Mouse (Mus musculus) brain, embryonic 14.5 days (tissue): ENCODE measurements at regions not wholly inside any gene's neighbourhood (a gene's known extent, or its start where the extent isn't known, plus 50 kb on each side); places are given as distances from the start of the nearest gene placed in this dataset.

Experiments used
- CTCF ChIP-seq: fragments of 200-500 bp; IDR thresholded peaks from 2 replicates; pipeline ENCODE4 v1.5.1; 2012; ENCODE audit warnings: inconsistent platforms, mild to moderate bottlenecking, moderate library complexity, borderline replicate concordance; ENCODE audit not compliant: insufficient read depth, insufficient read length; ENCODE audit errors: extremely low read depth
- POLR2A ChIP-seq: fragments of 200-500 bp; IDR thresholded peaks from 2 replicates; pipeline ENCODE4 v1.6.1; 2012; ENCODE audit warnings: mild to moderate bottlenecking, inconsistent platforms, borderline replicate concordance; ENCODE audit not compliant: poor library complexity, insufficient read depth, insufficient read length, severe bottlenecking; ENCODE audit errors: extremely low read depth

DNA sequence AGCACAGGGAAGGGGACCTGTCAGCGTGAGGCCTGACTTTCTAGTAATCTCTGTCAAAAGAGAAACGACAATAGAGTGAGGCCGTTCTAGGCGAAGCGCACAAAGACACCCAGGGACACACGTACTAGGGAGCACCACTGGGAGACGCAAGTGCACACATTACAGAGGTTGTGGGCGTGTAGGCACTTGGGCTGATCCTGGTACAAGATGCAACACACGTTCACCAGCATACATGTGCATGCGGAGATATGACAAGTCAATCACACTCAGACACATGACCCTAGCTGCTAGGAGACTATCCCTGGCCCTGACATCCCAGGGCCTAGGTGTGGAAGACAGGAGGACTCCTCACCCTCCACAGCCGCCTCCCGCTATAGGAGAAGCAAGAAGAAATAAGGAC lies 327.4 kb upstream of the Dio3 start:
- TF ChIP-seq POLR2A (no peak), CTCF (no peak)
